Mouse (Mus musculus): ENCODE results near the gene Zfp946. TPM values are rescaled to one million over a fixed set of nuclear protein-coding genes. Genes with fewer than 3 reads are reported as not detected.

Zfp946 gene
- total RNA-seq (2021) = 10 to 100 TPM in 1 of 2 experiments, 1 to 10 TPM in 1; 7.8 to 10.3 TPM
- long read RNA-seq, experiment 1, partial matches to known transcripts = 5 of 21 reads
- long read RNA-seq, experiment 1, other reads (novel, unspliced or antisense) = 11 of 21 reads
- long read RNA-seq, experiment 2, partial matches to known transcripts = 2 of 7 reads
- long read RNA-seq, experiment 2, other reads (novel, unspliced or antisense) = 4 of 7 reads

- intact Hi-C loops (cut with DNase I) = loop anchor here (5.0 kb wide), 1 partner anchor 342 kb away; no protein-coding TSS in a partner anchor
- DNase-seq (ENCODE audit: low spot score in 2 of 2) = peak; percentile 36 to 62
Measured at GRCm38 (mm10) chr17:22423952-22424617, at the start of gene Zfp946. TSS of gene Zfp946 (plus strand) at chr17:22424222.

- intact Hi-C loops (cut with DNase I) = no loop called here
- peak in 1 of 2 experiments; percentile 10 for DNase-seq (ENCODE audit: low spot score in 2 of 2)
Measured at GRCm38 (mm10) chr17:22410756-22411155, 13.3 kb upstream of the Zfp946 start.

GRCm38 (mm10) chr17:22417510-22417909 lies 6.5 kb upstream of the Zfp946 start:
- peak; percentile 65 to 74 for DNase-seq (ENCODE audit: low spot score in 2 of 2)
- intact Hi-C loops (cut with DNase I) = loop anchor here (5.0 kb wide), 1 partner anchor 65 kb away; no protein-coding TSS in a partner anchor

GRCm38 (mm10) chr17:22424636-22425354 lies 773 bp downstream of the Zfp946 start:
- intact Hi-C loops (cut with DNase I) = loop anchor here (5.0 kb wide), 1 partner anchor 342 kb away; no protein-coding TSS in a partner anchor
- DNase-seq (ENCODE audit: low spot score in 2 of 2) = no peak

- intact Hi-C loops (cut with DNase I) = no loop called here
- DNase-seq (ENCODE audit: low spot score in 2 of 2) = no peak
Measured at GRCm38 (mm10) chr17:22447684-22448083, 23.7 kb downstream of the Zfp946 start.

GRCm38 (mm10) chr17:22497120-22497519 lies 73.1 kb downstream of the Zfp946 start:
- DNase-seq (ENCODE audit: low spot score in 2 of 2) = no peak
- intact Hi-C loops (cut with DNase I) = no loop called here

Other genes with a start within 250 kb of the Zfp946 start
- gene Zfp994, start 198.6 kb upstream of the Zfp946 start, total RNA-seq (2021) = 1 to 10 TPM; 5.0 TPM
- gene CT030661.1, start 109.4 kb upstream of the Zfp946 start, total RNA-seq (2021) = 10 to 100 TPM; 10.9 to 11.4 TPM
- 1 to 10 TPM; 8.3 to 9.1 TPM for gene Zfp944, start 62.8 kb upstream of the Zfp946 start, total RNA-seq (2021)
- 1 to 10 TPM; 7.2 to 9.2 TPM for gene Zfp758, start 62.8 kb upstream of the Zfp946 start, total RNA-seq (2021)
- gene Vmn2r111, start 149.3 kb downstream of the Zfp946 start, total RNA-seq (2021) = not detected
- not detected for gene Vmn2r112, start 176.7 kb downstream of the Zfp946 start, total RNA-seq (2021)